Mouse (Mus musculus): ENCODE data around the gene Tnnt2. TPM values are rescaled to one million over a fixed set of nuclear protein-coding genes. Genes with fewer than 3 reads are reported as not detected.
A peak's percentile ranks its signal among the peaks of the same experiment; 100 is the strongest.

Tnnt2 gene
- polyA plus RNA-seq, 1 experiment from 2014 or later = 151 TPM

GRCm38 (mm10) chr1:135877248-135877647 is 41.1 kb downstream of the Tnnt2 start:
- H3K4me1 ChIP-seq = no peaks in the 10 kb centered on the region
- H3K36me3 ChIP-seq = 0 out of 2 replicates have a peak, but pooled peaks cover 7% of the 10 kb centered on the region
- no peak overlapping the region for H3K4me2 ChIP-seq (replicated peaks)
- no peak for ATAC-seq (ENCODE audit: insufficient number of reproducible peaks, low FRiP score, low TSS enrichment, low read depth)
- H3K27ac ChIP-seq (replicated peaks) = no peak overlapping the region
- H3K27me3 ChIP-seq = no peaks in the 10 kb centered on the region
- no peak overlapping the region for H3K9ac ChIP-seq
- no peaks in the 10 kb centered on the region for H3K9me3 ChIP-seq (replicated peaks)
- WGBS = 72% methylated on average over 2 of the region's 2 CpGs
- no peak overlapping the region for H3K4me3 ChIP-seq (replicated peaks)

GRCm38 (mm10) chr1:135882385-135883109 is 46.4 kb downstream of the Tnnt2 start:
- Histone ChIP-seq H3K27ac (replicated peaks) (no peak overlapping the region), H3K4me2 (replicated peaks) (no peak overlapping the region), H3K9ac (no peak overlapping the region), H3K4me1 (no peaks in the 10 kb centered on the region), H3K27me3 (no peaks in the 10 kb centered on the region), H3K4me3 (replicated peaks) (no peak overlapping the region), H3K36me3 (0 out of 2 replicates have a peak, but pooled peaks cover 9% of the 10 kb centered on the region), H3K9me3 (replicated peaks) (no peaks in the 10 kb centered on the region)
- WGBS = 63% methylated on average over 10 of the region's 10 CpGs
- no peak for ATAC-seq (ENCODE audit: insufficient number of reproducible peaks, low FRiP score, low TSS enrichment, low read depth)

GRCm38 (mm10) chr1:135889461-135890185 is 53.5 kb downstream of the Tnnt2 start:
- Histone ChIP-seq H3K9me3 (replicated peaks) (no peaks in the 10 kb centered on the region), H3K36me3 (0 out of 2 replicates have a peak, but pooled peaks cover 2% of the 10 kb centered on the region), H3K27me3 (no peaks in the 10 kb centered on the region), H3K27ac (replicated peaks) (no peak overlapping the region), H3K4me3 (replicated peaks) (no peak overlapping the region), H3K4me1 (0 out of 2 replicates have a peak, but pooled peaks cover 13% of the 10 kb centered on the region), H3K9ac (no peak overlapping the region), H3K4me2 (replicated peaks) (no peak overlapping the region)
- 75% methylated on average over 20 of the region's 20 CpGs for WGBS
- ATAC-seq (ENCODE audit: insufficient number of reproducible peaks, low FRiP score, low TSS enrichment, low read depth) = no peak

DNA sequence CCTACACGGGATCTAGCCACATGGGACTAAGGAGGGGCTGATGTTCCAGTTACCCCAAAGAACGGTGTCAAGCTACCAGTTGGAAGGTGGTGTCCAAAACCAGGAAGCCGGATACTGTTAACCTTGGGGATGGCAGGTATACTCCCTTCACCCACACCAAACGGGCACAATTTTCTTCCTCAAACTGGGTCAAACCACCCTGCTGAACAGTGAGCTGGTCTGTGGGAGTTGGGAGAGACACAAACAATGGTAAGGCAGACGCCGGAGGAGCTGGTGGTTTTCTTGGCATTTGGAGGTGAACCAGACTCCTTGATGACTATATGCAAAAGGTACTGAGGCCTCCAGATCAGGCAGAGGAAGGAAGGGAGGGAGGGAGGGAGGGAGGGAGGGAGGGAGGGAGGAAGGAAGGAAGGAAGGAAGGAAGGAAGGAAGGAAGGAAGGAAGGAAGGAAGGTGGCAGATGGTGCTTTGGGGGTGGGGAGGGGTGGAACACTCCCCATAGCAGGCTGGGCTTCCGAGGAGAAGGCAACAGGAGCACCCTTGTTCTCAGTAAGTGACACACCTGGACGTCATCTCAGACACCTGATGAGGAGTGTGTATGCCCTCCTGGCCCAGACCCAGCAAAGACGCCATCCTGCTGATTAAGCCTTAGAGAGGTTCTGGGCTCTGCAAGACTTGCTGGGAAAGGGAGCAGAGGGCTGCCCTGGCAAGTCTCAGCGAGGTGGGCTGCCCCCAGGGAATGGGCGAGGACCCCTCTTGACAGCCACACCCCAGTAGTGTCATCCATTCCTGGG is 55.5 kb downstream of the Tnnt2 start:
- 57% methylated on average over 11 of the region's 11 CpGs for WGBS
- no peaks in the 10 kb centered on the region for H3K9me3 ChIP-seq (replicated peaks)
- H3K4me1 ChIP-seq = 0 out of 2 replicates have a peak, but pooled peaks cover 14% of the 10 kb centered on the region
- ATAC-seq (ENCODE audit: insufficient number of reproducible peaks, low FRiP score, low TSS enrichment, low read depth) = peak; percentile 45; the same call in 1 of the 2 replicates
- H3K9ac ChIP-seq = no peak overlapping the region
- H3K36me3 ChIP-seq = no peaks in the 10 kb centered on the region
- no peak overlapping the region for H3K4me3 ChIP-seq (replicated peaks)
- peak overlapping the region; percentile 72 for H3K27ac ChIP-seq (replicated peaks)
- H3K4me2 ChIP-seq (replicated peaks) = no peak overlapping the region
- no peaks in the 10 kb centered on the region for H3K27me3 ChIP-seq

- no peak for ATAC-seq (ENCODE audit: insufficient number of reproducible peaks, low FRiP score, low TSS enrichment, low read depth)
- Histone ChIP-seq H3K27me3 (no peaks in the 10 kb centered on the region), H3K4me2 (replicated peaks) (no peak overlapping the region), H3K36me3 (no peaks in the 10 kb centered on the region), H3K27ac (replicated peaks) (peak overlapping the region; percentile 68), H3K9me3 (replicated peaks) (no peaks in the 10 kb centered on the region), H3K4me1 (0 out of 2 replicates have a peak, but pooled peaks cover 14% of the 10 kb centered on the region), H3K9ac (no peak overlapping the region), H3K4me3 (replicated peaks) (no peak overlapping the region)
- WGBS = 55% methylated on average over 6 of the region's 6 CpGs
These were observed 56.1 kb downstream of the Tnnt2 start for GRCm38 (mm10) chr1:135892233-135892632.

DNA sequence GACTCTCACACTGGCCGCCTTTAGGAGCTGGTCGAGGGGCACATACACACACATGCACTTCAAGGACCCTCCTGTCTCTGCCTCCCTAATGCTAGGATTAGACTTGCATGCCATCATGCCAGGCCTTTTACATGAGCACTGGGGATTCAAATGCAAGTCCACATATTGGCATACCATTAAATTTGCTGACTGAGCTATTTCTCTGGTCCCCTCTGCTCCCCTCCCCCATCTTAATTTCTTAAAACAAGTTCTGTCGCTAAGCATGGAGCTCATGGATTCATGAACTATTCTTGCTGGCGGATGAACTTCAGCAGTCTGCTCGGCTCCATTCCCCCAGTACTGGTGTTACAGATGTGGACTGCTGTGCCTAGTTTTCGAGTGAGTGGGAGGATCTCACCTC is 56.6 kb downstream of the Tnnt2 start:
- Histone ChIP-seq H3K4me1 (0 out of 2 replicates have a peak, but pooled peaks cover 14% of the 10 kb centered on the region), H3K9me3 (replicated peaks) (no peaks in the 10 kb centered on the region), H3K4me3 (replicated peaks) (no peak overlapping the region), H3K9ac (no peak overlapping the region), H3K4me2 (replicated peaks) (no peak overlapping the region), H3K27ac (replicated peaks) (peak overlapping the region; percentile 68), H3K36me3 (no peaks in the 10 kb centered on the region), H3K27me3 (no peaks in the 10 kb centered on the region)
- ATAC-seq (ENCODE audit: insufficient number of reproducible peaks, low FRiP score, low TSS enrichment, low read depth) = no peak
- WGBS = 69% methylated on average over 6 of the region's 6 CpGs

DNA sequence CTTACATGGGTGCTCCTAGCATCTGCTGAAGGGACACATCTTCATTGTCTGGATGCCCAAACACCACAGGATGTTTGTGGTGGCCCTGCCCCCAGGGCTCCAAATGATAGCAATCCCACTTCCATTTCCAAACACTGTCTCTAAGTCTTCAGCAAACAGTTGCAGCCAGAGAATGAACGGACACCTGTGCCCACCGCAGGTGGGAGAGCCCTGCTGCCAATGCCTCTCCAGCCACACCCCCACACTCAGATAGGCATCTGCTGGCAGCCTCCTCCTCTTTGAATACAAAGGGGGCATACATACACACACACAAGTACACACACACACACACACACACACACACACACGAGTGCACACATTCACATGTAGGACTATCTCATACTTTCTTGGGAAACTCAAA is 57.2 kb downstream of the Tnnt2 start:
- ATAC-seq (ENCODE audit: insufficient number of reproducible peaks, low FRiP score, low TSS enrichment, low read depth) = no peak
- WGBS = 72% methylated on average over 3 of the region's 3 CpGs
- Histone ChIP-seq H3K4me3 (replicated peaks) (no peak overlapping the region), H3K9ac (no peak overlapping the region), H3K4me1 (0 out of 2 replicates have a peak, but pooled peaks cover 14% of the 10 kb centered on the region), H3K4me2 (replicated peaks) (no peak overlapping the region), H3K27ac (replicated peaks) (peak overlapping the region; percentile 68), H3K9me3 (replicated peaks) (no peaks in the 10 kb centered on the region), H3K36me3 (no peaks in the 10 kb centered on the region), H3K27me3 (no peaks in the 10 kb centered on the region)

GRCm38 (mm10) chr1:135895367-135895766 is 59.2 kb downstream of the Tnnt2 start:
- Histone ChIP-seq H3K4me2 (replicated peaks) (no peak overlapping the region), H3K9me3 (replicated peaks) (no peaks in the 10 kb centered on the region), H3K4me1 (peaks cover 20% of the 10 kb centered on the region; the same call in 1 of the 2 replicates), H3K27ac (replicated peaks) (peak overlapping the region; percentile 63), H3K27me3 (no peaks in the 10 kb centered on the region), H3K4me3 (replicated peaks) (no peak overlapping the region), H3K36me3 (no peaks in the 10 kb centered on the region), H3K9ac (no peak overlapping the region)
- ATAC-seq (ENCODE audit: insufficient number of reproducible peaks, low FRiP score, low TSS enrichment, low read depth) = no peak
- 74% methylated on average over 4 of the region's 4 CpGs for WGBS

- Histone ChIP-seq H3K4me1 (peaks cover 20% of the 10 kb centered on the region), H3K27ac (replicated peaks) (0 out of 2 replicates have a peak overlapping the region, but pooled peaks have one; percentile 79), H3K4me3 (replicated peaks) (no peak overlapping the region), H3K4me2 (replicated peaks) (no peak overlapping the region), H3K9me3 (replicated peaks) (no peaks in the 10 kb centered on the region), H3K27me3 (no peaks in the 10 kb centered on the region), H3K9ac (no peak overlapping the region), H3K36me3 (no peaks in the 10 kb centered on the region)
- WGBS = 80% methylated on average over 6 of the region's 6 CpGs
- no peak for ATAC-seq (ENCODE audit: insufficient number of reproducible peaks, low FRiP score, low TSS enrichment, low read depth)
These were observed 63.1 kb downstream of the Tnnt2 start for GRCm38 (mm10) chr1:135899295-135899694.

DNA sequence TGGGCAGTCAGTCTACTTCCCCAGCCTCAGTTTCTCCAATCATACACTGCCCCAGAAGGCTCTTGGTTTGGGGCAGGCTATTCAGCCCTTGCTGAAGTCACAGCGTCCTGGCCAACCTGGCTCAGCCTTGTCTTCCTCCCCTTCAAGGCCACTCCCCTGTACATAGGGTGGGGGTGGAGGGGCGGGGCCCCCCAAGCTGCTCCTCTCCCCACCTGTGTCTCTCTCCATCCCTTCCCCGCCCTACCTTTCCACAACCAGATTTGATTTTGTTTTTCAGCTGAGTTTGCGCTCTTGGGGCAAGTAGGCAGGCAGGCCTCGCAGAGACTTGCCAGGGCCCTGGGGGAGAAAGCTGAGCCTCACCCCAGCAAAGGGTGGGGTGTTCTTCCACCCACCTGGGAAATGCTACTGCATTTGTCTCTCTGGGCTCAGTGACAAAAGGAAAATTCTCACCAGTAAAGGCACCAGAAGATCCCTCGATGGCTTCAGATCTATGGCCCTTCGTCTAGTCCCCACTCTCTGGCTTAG is 63.9 kb downstream of the Tnnt2 start:
- Histone ChIP-seq H3K4me1 (peaks cover 16% of the 10 kb centered on the region), H3K27ac (replicated peaks) (peak overlapping the region; percentile 79), H3K36me3 (no peaks in the 10 kb centered on the region), H3K4me2 (replicated peaks) (no peak overlapping the region), H3K27me3 (no peaks in the 10 kb centered on the region), H3K4me3 (replicated peaks) (no peak overlapping the region), H3K9ac (no peak overlapping the region), H3K9me3 (replicated peaks) (no peaks in the 10 kb centered on the region)
- 42% methylated on average over 7 of the region's 7 CpGs for WGBS
- peak; percentile 70 for ATAC-seq (ENCODE audit: insufficient number of reproducible peaks, low FRiP score, low TSS enrichment, low read depth)
